Mouse (Mus musculus): ENCODE data around the gene Krt24. TPM values are rescaled to one million over a fixed set of nuclear protein-coding genes. Genes with fewer than 3 reads are reported as not detected.

Gene Krt24
- polyA plus RNA-seq (2014; fragmentation: Illumina TruSeq; extraction: RNeasy Lipid Tissue Mini Kit (QIAGEN cat#74804); ENCODE audit: low read depth, low replicate concordance): not detected

DNA sequence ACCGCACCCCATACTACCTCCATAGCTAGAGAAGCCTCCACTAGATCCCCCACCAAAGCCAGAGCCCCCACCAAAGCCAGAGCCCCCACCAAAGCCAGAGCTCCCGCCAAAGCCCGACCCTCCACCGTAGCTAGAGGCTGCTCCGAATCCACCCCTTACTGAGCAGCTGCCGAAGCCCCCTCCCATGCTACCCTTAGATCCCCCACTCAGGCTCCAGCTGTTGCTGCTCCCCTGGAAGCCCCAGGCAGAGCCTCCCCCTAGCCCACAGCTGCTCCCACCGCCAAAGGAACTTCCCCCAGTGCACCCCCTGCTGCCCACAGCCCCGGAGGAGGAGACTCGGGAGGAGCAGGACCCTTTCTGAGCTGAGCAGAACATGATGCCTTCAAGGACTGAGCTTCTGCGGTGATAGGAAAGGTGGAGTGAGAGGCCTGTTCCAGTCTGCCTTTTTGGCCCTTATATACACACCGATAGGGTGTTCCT lies at the start of gene Krt24:
TSS of gene Krt24 (minus strand) at position 430 of the 480 bp plus-strand sequence.

GRCm38 (mm10) chr11:99322851-99323250 lies 37.8 kb upstream of the Krt24 start, which contains the start of gene Krt25:
TSS of gene Krt25 (minus strand) at chr11:99322951.

DNA sequence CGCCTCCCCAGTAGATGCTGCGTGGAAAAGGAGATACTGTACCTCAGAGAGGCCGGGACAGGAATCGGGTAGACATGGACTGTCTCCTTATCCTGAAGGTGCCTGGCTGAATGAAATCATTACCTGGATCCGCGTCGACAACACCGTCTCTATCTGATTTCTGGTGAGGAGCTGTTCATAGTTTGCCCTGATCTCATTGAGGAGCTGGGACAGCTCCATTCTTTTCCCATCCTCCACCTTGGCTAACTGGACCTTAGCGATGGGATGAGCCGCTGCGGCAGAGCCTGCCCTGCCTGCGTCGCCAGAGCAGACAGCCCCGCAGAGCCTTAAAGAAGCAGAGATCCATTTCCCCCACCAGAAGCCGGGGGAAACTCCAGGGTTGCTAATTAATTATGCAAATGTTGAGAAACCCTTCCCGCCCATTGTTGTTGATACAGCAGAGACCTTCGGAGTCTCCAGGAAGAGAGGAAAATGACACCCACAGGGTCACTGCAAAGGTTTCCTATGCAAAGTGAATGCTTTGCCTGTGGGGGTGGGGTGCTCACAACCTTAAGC lies 41.2 kb downstream of the Krt24 start, which contains the start of gene Krt222:
TSS of gene Krt222 (minus strand) at position 266 of the 555 bp plus-strand sequence.

GRCm38 (mm10) chr11:99230261-99231048 lies 54.6 kb downstream of the Krt24 start, which contains the start of gene Smarce1:
TSS of gene Smarce1 (minus strand) at chr11:99231017.

Other genes starting within 250 kb of the Krt24 start
- 267 TPM for gene Igfbp4, start 244.0 kb downstream of the Krt24 start, polyA plus RNA-seq (2014; fragmentation: Illumina TruSeq; extraction: RNeasy Lipid Tissue Mini Kit (QIAGEN cat#74804); ENCODE audit: low read depth, low replicate concordance)
- gene Tns4, start 196.0 kb downstream of the Krt24 start, polyA plus RNA-seq (2014; fragmentation: Illumina TruSeq; extraction: RNeasy Lipid Tissue Mini Kit (QIAGEN cat#74804); ENCODE audit: low read depth, low replicate concordance): 0.08 TPM
- 0.32 TPM for gene Ccr7, start 130.2 kb downstream of the Krt24 start, polyA plus RNA-seq (2014; fragmentation: Illumina TruSeq; extraction: RNeasy Lipid Tissue Mini Kit (QIAGEN cat#74804); ENCODE audit: low read depth, low replicate concordance)
- gene Smarce1, start 54.2 kb downstream of the Krt24 start, polyA plus RNA-seq (2014; fragmentation: Illumina TruSeq; extraction: RNeasy Lipid Tissue Mini Kit (QIAGEN cat#74804); ENCODE audit: low read depth, low replicate concordance): 48.9 TPM
- not detected for gene Krt222, start 41.2 kb downstream of the Krt24 start, polyA plus RNA-seq (2014; fragmentation: Illumina TruSeq; extraction: RNeasy Lipid Tissue Mini Kit (QIAGEN cat#74804); ENCODE audit: low read depth, low replicate concordance)
- gene Krt25, start 37.7 kb upstream of the Krt24 start, polyA plus RNA-seq (2014; fragmentation: Illumina TruSeq; extraction: RNeasy Lipid Tissue Mini Kit (QIAGEN cat#74804); ENCODE audit: low read depth, low replicate concordance): not detected
- not detected for gene Krt26, start 52.7 kb upstream of the Krt24 start, polyA plus RNA-seq (2014; fragmentation: Illumina TruSeq; extraction: RNeasy Lipid Tissue Mini Kit (QIAGEN cat#74804); ENCODE audit: low read depth, low replicate concordance)
- not detected for gene Krt27, start 65.8 kb upstream of the Krt24 start, polyA plus RNA-seq (2014; fragmentation: Illumina TruSeq; extraction: RNeasy Lipid Tissue Mini Kit (QIAGEN cat#74804); ENCODE audit: low read depth, low replicate concordance)
- gene Krt28, start 89.6 kb upstream of the Krt24 start, polyA plus RNA-seq (2014; fragmentation: Illumina TruSeq; extraction: RNeasy Lipid Tissue Mini Kit (QIAGEN cat#74804); ENCODE audit: low read depth, low replicate concordance): not detected
- gene Krt10, start 104.1 kb upstream of the Krt24 start, polyA plus RNA-seq (2014; fragmentation: Illumina TruSeq; extraction: RNeasy Lipid Tissue Mini Kit (QIAGEN cat#74804); ENCODE audit: low read depth, low replicate concordance): 6.3 TPM
- gene Krt12, start 137.0 kb upstream of the Krt24 start, polyA plus RNA-seq (2014; fragmentation: Illumina TruSeq; extraction: RNeasy Lipid Tissue Mini Kit (QIAGEN cat#74804); ENCODE audit: low read depth, low replicate concordance): not detected
- gene Krt20, start 152.9 kb upstream of the Krt24 start, polyA plus RNA-seq (2014; fragmentation: Illumina TruSeq; extraction: RNeasy Lipid Tissue Mini Kit (QIAGEN cat#74804); ENCODE audit: low read depth, low replicate concordance): not detected
- gene Krt23, start 207.9 kb upstream of the Krt24 start, polyA plus RNA-seq (2014; fragmentation: Illumina TruSeq; extraction: RNeasy Lipid Tissue Mini Kit (QIAGEN cat#74804); ENCODE audit: low read depth, low replicate concordance): 2.0 TPM
- not detected for gene Krt39, start 236.1 kb upstream of the Krt24 start, polyA plus RNA-seq (2014; fragmentation: Illumina TruSeq; extraction: RNeasy Lipid Tissue Mini Kit (QIAGEN cat#74804); ENCODE audit: low read depth, low replicate concordance)